Mouse (Mus musculus) lung, embryonic 16.5 days (tissue): ENCODE measurements around the gene Cdca7l. TPM values are rescaled to one million over a fixed set of nuclear protein-coding genes. Genes with fewer than 3 reads are reported as not detected.

Experiments used
- ATAC-seq: fragments of 200-750 bp; cut with Nextera tagmentation; 2 replicates; pipeline ENCODE4 v1.8.0; 2017; ENCODE audit warnings: low read depth, mild to moderate bottlenecking, moderate library complexity
- H3K27ac ChIP-seq: fragments of 300-500 bp; sonication (generic); 2 replicates; pipeline ENCODE4 v1.5.1; 2014; ENCODE audit warnings: mild to moderate bottlenecking, control low read depth, low read length
- H3K27me3 ChIP-seq: fragments of 300-500 bp; sonication (generic); 2 replicates; pipeline ENCODE4 v1.6.1; 2014; ENCODE audit warnings: low read depth, low read length, mixed read lengths; ENCODE audit not compliant: control insufficient read depth, insufficient read depth
- H3K36me3 ChIP-seq: fragments of 300-500 bp; sonication (generic); 2 replicates; pipeline ENCODE4 v1.6.1; 2014; ENCODE audit warnings: low read length; ENCODE audit not compliant: control insufficient read depth, insufficient read depth
- H3K4me1 ChIP-seq: fragments of 300-500 bp; sonication (generic); replicated peaks from 2 replicates; pipeline ENCODE4 v1.6.1; 2014; ENCODE audit warnings: low read length, mixed read lengths; ENCODE audit not compliant: control insufficient read depth, insufficient read depth
- H3K4me2 ChIP-seq: fragments of 300-500 bp; sonication (generic); 2 replicates; pipeline ENCODE4 v1.6.1; 2014; ENCODE audit warnings: low read depth, low read length, control low read depth
- H3K4me3 ChIP-seq: fragments of 300-500 bp; sonication (generic); 2 replicates; pipeline ENCODE4 v1.5.1; 2014; ENCODE audit warnings: mild to moderate bottlenecking, low read length, control low read depth
- H3K9ac ChIP-seq: fragments of 300-500 bp; sonication (generic); 2 replicates; pipeline ENCODE4 v1.6.1; 2014; ENCODE audit warnings: low read length, control low read depth
- H3K9me3 ChIP-seq: fragments of 300-500 bp; sonication (generic); 2 replicates; pipeline ENCODE4 v1.6.1; 2016; ENCODE audit warnings: low read length; ENCODE audit not compliant: control insufficient read depth
- WGBS: fragments of 180-500 bp; shearing (Covaris S2); extraction: QIAGEN DNeasy Blood & Tissue Kit; methylation state at CpG from one replicate; pipeline ENCODE4 v1.1.7; 2014; 5-methylcytosine and 5-hydroxymethylcytosine counted together
- polyA plus RNA-seq: library from polyadenylated mRNA; unstranded; fragments of >200 nt; fragmentation: Nextera tagmentation; extraction: Ambion mirVana; gene quantifications from 2 replicates; pipeline ENCODE4 v1.2.1, GENCODE M21; 2015

Cdca7l gene
- polyA plus RNA-seq, 1 experiment from 2014 or later, result 54.6 TPM

- no peaks in the 10 kb centered on the region for H3K9me3 ChIP-seq
- H3K27me3 ChIP-seq, result no peaks in the 10 kb centered on the region
- H3K9ac ChIP-seq, result no peak overlapping the region
- peaks cover 9% of the 10 kb centered on the region; the same call in 1 of the 2 replicates for H3K4me1 ChIP-seq
- 25% methylated on average over 3 of the region's 3 CpGs for WGBS
- no peak overlapping the region for H3K4me2 ChIP-seq
- H3K4me3 ChIP-seq, result no peak overlapping the region
- no peak overlapping the region for H3K27ac ChIP-seq
- peak; percentile 49; the same call in 1 of the 2 replicates for ATAC-seq
- H3K36me3 ChIP-seq, result no peaks in the 10 kb centered on the region
Measured at GRCm38 (mm10) chr12:117828350-117828749, 24.3 kb downstream of the Cdca7l start.

DNA sequence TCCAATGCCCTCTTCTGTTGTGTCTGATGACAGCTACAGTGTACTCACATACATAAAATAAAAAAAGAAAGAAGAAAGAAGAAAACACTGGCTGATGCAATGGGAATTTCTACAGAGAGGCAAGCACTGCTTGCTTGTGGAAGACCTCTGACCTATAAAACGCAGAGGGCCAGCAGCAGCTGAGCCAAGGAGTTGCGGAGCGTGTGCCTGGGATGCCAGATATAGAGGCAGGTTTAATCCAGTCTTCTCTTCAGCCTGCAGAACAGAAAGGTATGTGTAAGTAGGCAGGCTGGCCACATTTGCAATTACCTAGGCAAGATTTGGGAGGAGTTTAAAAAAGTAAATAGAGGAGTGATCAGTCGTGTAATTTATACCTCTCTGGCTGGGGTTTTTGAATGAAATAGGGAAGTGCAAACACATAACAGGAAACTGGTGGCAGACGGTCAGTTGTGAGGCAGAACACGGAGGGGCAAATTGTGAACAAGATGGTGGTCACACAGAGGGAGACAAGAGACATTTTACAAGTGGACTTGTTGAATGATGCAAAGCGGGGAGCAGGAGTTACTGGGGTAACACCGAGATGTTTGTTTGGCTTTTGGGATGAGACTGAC, 27.4 kb downstream of the Cdca7l start:
- H3K36me3 ChIP-seq, result no peaks in the 10 kb centered on the region
- no peak overlapping the region for H3K9ac ChIP-seq
- H3K27me3 ChIP-seq, result no peaks in the 10 kb centered on the region
- WGBS, result 42% methylated on average over 8 of the region's 8 CpGs
- no peaks in the 10 kb centered on the region for H3K9me3 ChIP-seq
- no peak overlapping the region for H3K27ac ChIP-seq
- no peak overlapping the region for H3K4me3 ChIP-seq
- H3K4me2 ChIP-seq, result no peak overlapping the region
- no peak for ATAC-seq
- peaks cover 13% of the 10 kb centered on the region for H3K4me1 ChIP-seq

DNA sequence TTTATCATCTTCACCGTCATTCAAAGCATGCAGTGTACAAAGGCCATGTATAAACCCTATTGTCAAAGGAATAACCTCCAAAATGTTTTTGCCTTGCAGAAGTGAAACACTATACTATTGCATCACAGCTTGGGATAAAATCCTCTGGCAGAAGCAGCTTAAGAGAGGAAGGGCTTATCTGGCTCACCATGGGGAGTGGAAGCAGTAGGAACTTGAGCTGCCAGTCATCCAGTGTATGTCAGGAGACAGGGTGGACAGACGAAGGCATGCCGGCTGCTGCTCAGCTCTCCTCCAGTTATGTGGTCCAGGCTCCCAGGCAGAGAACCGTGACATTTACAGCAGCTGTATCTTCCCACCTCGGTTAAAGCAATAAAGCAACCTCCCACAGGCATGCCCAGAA, 28.1 kb downstream of the Cdca7l start:
- WGBS, result 29% methylated on average over 5 of the region's 5 CpGs
- no peak overlapping the region for H3K4me3 ChIP-seq
- H3K27me3 ChIP-seq, result no peaks in the 10 kb centered on the region
- H3K27ac ChIP-seq, result no peak overlapping the region
- peaks cover 13% of the 10 kb centered on the region for H3K4me1 ChIP-seq
- no peaks in the 10 kb centered on the region for H3K9me3 ChIP-seq
- ATAC-seq, result no peak
- no peak overlapping the region for H3K9ac ChIP-seq
- H3K4me2 ChIP-seq, result no peak overlapping the region
- no peaks in the 10 kb centered on the region for H3K36me3 ChIP-seq

DNA sequence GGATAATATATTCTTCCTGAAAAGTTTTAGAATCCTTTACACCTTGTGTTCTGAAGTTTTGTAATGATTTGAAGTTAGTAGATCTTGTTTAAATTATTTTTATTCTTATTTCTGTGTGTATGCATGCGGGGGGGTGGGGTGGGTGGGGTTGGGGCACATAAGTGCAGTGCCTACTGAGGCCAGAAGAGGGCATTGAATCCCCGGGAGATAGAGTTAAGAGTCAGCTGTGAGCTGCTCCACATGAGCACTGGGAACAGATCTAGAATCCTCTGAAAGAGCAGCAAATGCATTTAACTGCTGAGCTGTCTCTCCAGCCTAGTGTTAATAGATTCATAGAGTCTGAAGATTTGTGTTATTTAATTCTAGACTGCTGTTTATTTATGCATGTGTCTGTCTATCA, 30.6 kb downstream of the Cdca7l start:
- no peak overlapping the region for H3K9ac ChIP-seq
- ATAC-seq, result no peak
- H3K27ac ChIP-seq, result no peak overlapping the region
- 74% methylated on average over 2 of the region's 2 CpGs for WGBS
- no peak overlapping the region for H3K4me3 ChIP-seq
- H3K27me3 ChIP-seq, result no peaks in the 10 kb centered on the region
- peaks cover 9% of the 10 kb centered on the region; the same call in 1 of the 2 replicates for H3K4me1 ChIP-seq
- H3K4me2 ChIP-seq, result no peak overlapping the region
- H3K9me3 ChIP-seq, result no peaks in the 10 kb centered on the region
- no peaks in the 10 kb centered on the region for H3K36me3 ChIP-seq

- 19% methylated on average over 10 of the region's 10 CpGs for WGBS
Measured at GRCm38 (mm10) chr12:117835371-117835770, 31.3 kb downstream of the Cdca7l start.

DNA sequence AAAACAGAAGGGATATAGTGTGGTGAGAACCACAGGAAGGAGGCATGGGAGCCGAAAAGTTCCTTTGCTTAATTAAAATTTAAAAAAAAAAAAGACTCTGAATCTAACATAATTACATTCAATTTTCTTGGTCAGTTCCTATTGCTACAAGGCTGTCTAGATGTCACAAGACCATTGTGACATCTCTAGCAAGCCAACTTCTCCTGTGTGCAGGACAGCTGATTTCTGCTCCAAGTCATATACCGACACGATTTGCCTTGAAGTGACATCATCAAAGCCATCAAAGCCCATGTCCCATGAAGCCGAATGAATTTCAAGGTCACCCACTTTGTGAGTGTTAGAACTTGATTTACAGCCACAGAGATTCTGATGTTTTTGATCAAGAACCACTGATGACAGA, 33.3 kb downstream of the Cdca7l start:
- Histone ChIP-seq H3K9ac (no peak overlapping the region), H3K36me3 (no peaks in the 10 kb centered on the region), H3K27me3 (no peaks in the 10 kb centered on the region), H3K27ac (no peak overlapping the region), H3K4me1 (peaks cover 4% of the 10 kb centered on the region; the same call in 1 of the 2 replicates), H3K4me2 (no peak overlapping the region), H3K4me3 (no peak overlapping the region), H3K9me3 (no peaks in the 10 kb centered on the region)
- WGBS, result 75% methylated on average over 4 of the region's 4 CpGs
- ATAC-seq, result no peak

More at GRCm38 (mm10) chr12:117835371-117835770, 31.3 kb downstream of the Cdca7l start:
- Histone ChIP-seq H3K36me3 (no peaks in the 10 kb centered on the region), H3K9me3 (no peaks in the 10 kb centered on the region), H3K4me2 (no peak overlapping the region), H3K27ac (no peak overlapping the region), H3K27me3 (no peaks in the 10 kb centered on the region), H3K4me1 (peaks cover 9% of the 10 kb centered on the region; the same call in 1 of the 2 replicates), H3K4me3 (no peak overlapping the region), H3K9ac (no peak overlapping the region)
- no peak for ATAC-seq

GRCm38 (mm10) chr12:117840705-117841104, 36.6 kb downstream of the Cdca7l start:
- Histone ChIP-seq H3K36me3 (no peaks in the 10 kb centered on the region), H3K4me1 (peaks cover 8% of the 10 kb centered on the region), H3K27me3 (no peaks in the 10 kb centered on the region), H3K4me3 (no peak overlapping the region), H3K27ac (no peak overlapping the region), H3K4me2 (no peak overlapping the region), H3K9me3 (no peaks in the 10 kb centered on the region), H3K9ac (no peak overlapping the region)
- 65% methylated on average over 1 of the region's 1 CpGs for WGBS
- no peak for ATAC-seq

- Histone ChIP-seq H3K9me3 (no peaks in the 10 kb centered on the region), H3K27me3 (no peaks in the 10 kb centered on the region), H3K4me2 (no peak overlapping the region), H3K27ac (no peak overlapping the region), H3K36me3 (no peaks in the 10 kb centered on the region), H3K4me1 (peaks cover 4% of the 10 kb centered on the region), H3K9ac (no peak overlapping the region), H3K4me3 (no peak overlapping the region)
- ATAC-seq, result no peak
- 67% methylated on average over 1 of the region's 1 CpGs for WGBS
Measured at GRCm38 (mm10) chr12:117842676-117843075, 38.6 kb downstream of the Cdca7l start.

GRCm38 (mm10) chr12:117843302-117844074, 39.4 kb downstream of the Cdca7l start:
- Histone ChIP-seq H3K36me3 (no peaks in the 10 kb centered on the region), H3K4me1 (peaks cover 4% of the 10 kb centered on the region), H3K4me2 (peak overlapping the region; percentile 92), H3K9me3 (no peaks in the 10 kb centered on the region), H3K27ac (peak overlapping the region; percentile 64), H3K27me3 (no peaks in the 10 kb centered on the region), H3K4me3 (peak overlapping the region; percentile 66), H3K9ac (peak overlapping the region; percentile 84)
- peak; percentile 95 for ATAC-seq
- under 1% methylated on average over 70 of the region's 75 CpGs for WGBS
